Mouse (Mus musculus) MEL (cell line): ENCODE measurements around the gene Optn. TPM values are rescaled to one million over a fixed set of nuclear protein-coding genes. Genes with fewer than 3 reads are reported as not detected.

Experiments used
- DNase-seq: peaks from one replicate; pipeline ENCODE4 v3.0.0; 2011; ENCODE audit warnings: low read depth, low spot score
- H3K27ac ChIP-seq: 2 replicates; pipeline ENCODE4 v1.5.1; 2012; ENCODE audit warnings: low read depth, mild to moderate bottlenecking, control low read depth, low read length, moderate library complexity; ENCODE audit not compliant: control insufficient read depth
- H3K27me3 ChIP-seq, 2 experiments: fragments of 150-350 bp in 1 of 2; sonication (generic) in 1 of 2; 2 replicates each; pipeline ENCODE4 v1.6.1; 2012; ENCODE audit warnings: low read length in 2 of 2, mild to moderate bottlenecking in 2 of 2, improper control_type of control experiment in 1 of 2, moderate library complexity in 1 of 2; ENCODE audit not compliant: insufficient read depth in 2 of 2, control insufficient read depth in 1 of 2
- H3K36me3 ChIP-seq, 2 experiments: 2 replicates each; pipeline ENCODE4 v1.6.1; 2012 to 2014; ENCODE audit warnings: low read length in 2 of 2, improper control_type of control experiment in 1 of 2, inconsistent platforms in 1 of 2, mild to moderate bottlenecking in 1 of 2; ENCODE audit not compliant: insufficient read depth in 2 of 2, control insufficient read depth in 1 of 2
- H3K4me1 ChIP-seq, 2 experiments: fragments of 150-350 bp in 1 of 2; sonication (generic) in 1 of 2; 2 replicates each; pipeline ENCODE4 v1.6.1; 2012; ENCODE audit warnings: low read length in 2 of 2, improper control_type of control experiment in 1 of 2, mild to moderate bottlenecking in 1 of 2; ENCODE audit not compliant: insufficient read depth in 2 of 2, control insufficient read depth in 1 of 2
- H3K4me3 ChIP-seq, 2 experiments: fragments of 150-350 bp in 1 of 2; sonication (generic) in 1 of 2; 2 replicates each; pipeline ENCODE4 v1.5.1; 2012; ENCODE audit warnings: low read depth in 2 of 2, low read length in 2 of 2, mild to moderate bottlenecking in 2 of 2, moderate library complexity in 2 of 2, control low read depth in 1 of 2, improper control_type of control experiment in 1 of 2; ENCODE audit not compliant: control insufficient read depth in 1 of 2, insufficient read depth in 1 of 2
- H3K79me2 ChIP-seq: 2 replicates; pipeline ENCODE4 v1.6.1; 2012; ENCODE audit warnings: mild to moderate bottlenecking, low read length, moderate library complexity; ENCODE audit not compliant: control insufficient read depth, poor library complexity, insufficient read depth
- H3K9ac ChIP-seq: 2 replicates; pipeline ENCODE4 v1.6.1; 2012; ENCODE audit warnings: low read depth, mild to moderate bottlenecking, control low read depth, low read length, moderate library complexity; ENCODE audit not compliant: control insufficient read depth, poor library complexity, severe bottlenecking
- H3K9me3 ChIP-seq: fragments of 150-350 bp; sonication (generic); replicated peaks from 2 replicates; pipeline ENCODE4 v1.6.1; 2012; ENCODE audit warnings: mild to moderate bottlenecking, low read length, improper control_type of control experiment, moderate library complexity; ENCODE audit not compliant: insufficient read depth
- CHD1 ChIP-seq: IDR thresholded peaks from 2 replicates; pipeline ENCODE4 v1.6.1; 2012; ENCODE audit warnings: low read depth, mild to moderate bottlenecking, inconsistent platforms, low read length, improper control_type of control experiment
- CHD2 ChIP-seq: IDR thresholded peaks from 2 replicates; pipeline ENCODE4 v1.6.1; 2011; ENCODE audit warnings: low read length, improper control_type of control experiment
- CTCF ChIP-seq, 3 experiments: IDR thresholded peaks in 2 of 3; conservative IDR thresholded peaks in 1 of 3; 2 replicates each; pipeline ENCODE4 v1.5.1; 2011 to 2012; ENCODE audit warnings: low read length in 3 of 3, low read depth in 2 of 3, mild to moderate bottlenecking in 2 of 3, improper control_type of control experiment in 1 of 3, inconsistent platforms in 1 of 3, mixed read lengths in 1 of 3, moderate library complexity in 1 of 3; ENCODE audit not compliant: control insufficient read depth in 1 of 3, insufficient read depth in 1 of 3, poor library complexity in 1 of 3, severe bottlenecking in 1 of 3
- E2F4 ChIP-seq: IDR thresholded peaks from 2 replicates; pipeline ENCODE4 v1.6.1; 2011; ENCODE audit warnings: low read depth, low read length, improper control_type of control experiment, borderline replicate concordance
- GABPA ChIP-seq: IDR thresholded peaks from 2 replicates; pipeline ENCODE4 v1.6.1; 2012; ENCODE audit warnings: low read depth, mild to moderate bottlenecking, inconsistent platforms, low read length, improper control_type of control experiment, moderate library complexity
- GATA1 ChIP-seq: IDR thresholded peaks from 2 replicates; pipeline ENCODE4 v1.6.1; 2011; ENCODE audit warnings: low read depth, low read length, improper control_type of control experiment
- HCFC1 ChIP-seq: IDR thresholded peaks from 2 replicates; pipeline ENCODE4 v1.6.1; 2012; ENCODE audit warnings: low read depth, mild to moderate bottlenecking, inconsistent platforms, low read length, improper control_type of control experiment, moderate library complexity
- JUND ChIP-seq: IDR thresholded peaks from 2 replicates; pipeline ENCODE4 v1.6.1; 2011; ENCODE audit warnings: low read depth, mild to moderate bottlenecking, improper control_type of control experiment, low read length
- KAT2A ChIP-seq: conservative IDR thresholded peaks from 2 replicates; pipeline ENCODE4 v1.6.1; 2012; ENCODE audit warnings: low read depth, low read length, improper control_type of control experiment, inconsistent platforms
- MAX ChIP-seq: IDR thresholded peaks from 2 replicates; pipeline ENCODE4 v1.6.1; 2011; ENCODE audit warnings: low read length, improper control_type of control experiment
- MXI1 ChIP-seq: IDR thresholded peaks from 2 replicates; pipeline ENCODE4 v1.6.1; 2011; ENCODE audit warnings: mild to moderate bottlenecking, low read depth, low read length, improper control_type of control experiment
- MYB ChIP-seq: IDR thresholded peaks from 2 replicates; pipeline ENCODE4 v1.6.1; 2011; ENCODE audit warnings: mild to moderate bottlenecking, low read depth, low read length, improper control_type of control experiment
- NELFE ChIP-seq: IDR thresholded peaks from 2 replicates; pipeline ENCODE4 v1.6.1; 2011; ENCODE audit warnings: low read depth, low read length, improper control_type of control experiment
- NRF1 ChIP-seq: IDR thresholded peaks from 2 replicates; pipeline ENCODE4 v1.6.1; 2014; ENCODE audit warnings: low read depth, mild to moderate bottlenecking, inconsistent platforms, low read length, improper control_type of control experiment, moderate library complexity; ENCODE audit not compliant: poor library complexity, insufficient read depth, severe bottlenecking
- POLR2A ChIP-seq, 2 experiments: IDR thresholded peaks; 2 replicates each; pipeline ENCODE4 v1.6.1; 2011 to 2012; ENCODE audit warnings: low read length in 2 of 2, mild to moderate bottlenecking in 2 of 2, control low read depth in 1 of 2, improper control_type of control experiment in 1 of 2, low read depth in 1 of 2, moderate library complexity in 1 of 2; ENCODE audit not compliant: control insufficient read depth in 1 of 2, insufficient read depth in 1 of 2, poor library complexity in 1 of 2
- POLR2AphosphoS5 ChIP-seq: IDR thresholded peaks from 2 replicates; pipeline ENCODE4 v1.6.1; 2012; ENCODE audit warnings: low read depth, borderline replicate concordance, mild to moderate bottlenecking, inconsistent platforms, low read length, moderate library complexity, mixed read lengths
- RAD21 ChIP-seq: IDR thresholded peaks from 2 replicates; pipeline ENCODE4 v1.6.1; 2011; ENCODE audit warnings: mild to moderate bottlenecking, low read depth, low read length, improper control_type of control experiment
- RCOR1 ChIP-seq: IDR thresholded peaks from 2 replicates; pipeline ENCODE4 v1.6.1; 2012; ENCODE audit warnings: low read depth, mild to moderate bottlenecking, inconsistent platforms, low read length, improper control_type of control experiment
- TCF12 ChIP-seq: IDR thresholded peaks from 2 replicates; pipeline ENCODE4 v1.6.1; 2014; ENCODE audit warnings: low read depth, mild to moderate bottlenecking, inconsistent platforms, low read length, improper control_type of control experiment, moderate library complexity
- USF1 ChIP-seq: IDR thresholded peaks from 2 replicates; pipeline ENCODE4 v1.6.1; 2014; ENCODE audit warnings: low read depth, mild to moderate bottlenecking, inconsistent platforms, low read length, improper control_type of control experiment, moderate library complexity
- ZC3H11A ChIP-seq: IDR thresholded peaks from 2 replicates; pipeline ENCODE4 v1.6.1; 2012; ENCODE audit warnings: low read depth, mild to moderate bottlenecking, inconsistent platforms, low read length, improper control_type of control experiment
- ZKSCAN1 ChIP-seq: IDR thresholded peaks from 2 replicates; pipeline ENCODE4 v1.6.1; 2012; ENCODE audit warnings: low read depth, mild to moderate bottlenecking, inconsistent platforms, low read length, improper control_type of control experiment, moderate library complexity
- ZMIZ1 ChIP-seq: IDR thresholded peaks from 2 replicates; pipeline ENCODE4 v1.6.1; 2012; ENCODE audit warnings: low read depth, mild to moderate bottlenecking, inconsistent platforms, low read length, improper control_type of control experiment, moderate library complexity
- ZNF384 ChIP-seq: IDR thresholded peaks from 2 replicates; pipeline ENCODE4 v1.6.1; 2012; ENCODE audit warnings: low read depth, mild to moderate bottlenecking, inconsistent platforms, low read length, improper control_type of control experiment
- polyA plus RNA-seq, 2 experiments: library from polyadenylated mRNA; stranded (reverse) in 1 of 2; unstranded in 1 of 2; fragments of >175 nt in 1 of 2; fragments of >200 nt in 1 of 2; gene quantifications; 2 replicates each; pipeline versions ENCODE4 v1.2.1 to v1.2.4; 2012; ENCODE audit warnings: low replicate concordance in 2 of 2, low read depth in 1 of 2; ENCODE audit not compliant: insufficient read length in 2 of 2, insufficient read depth in 1 of 2, missing spikeins in 1 of 2
- total RNA-seq: library from RNA; depleted of rRNA; stranded (reverse); fragments of 300-350 nt; gene quantifications from 2 replicates; pipeline ENCODE4 v1.2.3, GENCODE M21; 2012

Optn gene
- total and polyA plus RNA-seq, 3 experiments = 10.9 to 17.0 TPM; not detected in 1

GRCm38 (mm10) chr2:5099176-5099575 lies 35.3 kb upstream of the Optn start:
- TF ChIP-seq RAD21 (no peak), HCFC1 (no peak), CTCF (IDR thresholded peaks at IDR 0.05 in 2 of 3, conservative IDR thresholded peaks at IDR 0.05 in 1 of 3; ENCODE audit: control insufficient read depth in 1 of 3, insufficient read depth in 1 of 3, low read depth in 2 of 3, low read length in 3 of 3, poor library complexity in 1 of 3, severe bottlenecking in 1 of 3) (no peak), GABPA (no peak), GATA1 (no peak), TCF12 (no peak), CHD2 (no peak), MXI1 (no peak), MAX (no peak), ZKSCAN1 (no peak), NELFE (no peak), MYB (no peak), RCOR1 (no peak), ZC3H11A (no peak)
- no peaks in the 10 kb centered on the region for H3K79me2 ChIP-seq
- H3K4me3 ChIP-seq = no peak overlapping the region
- no peaks in the 10 kb centered on the region for H3K9me3 ChIP-seq
- no peak for DNase-seq
- H3K27ac ChIP-seq = no peak overlapping the region
- no peak overlapping the region for H3K9ac ChIP-seq
- no peaks in the 10 kb centered on the region for H3K36me3 ChIP-seq
- no peaks in the 10 kb centered on the region for H3K4me1 ChIP-seq
- no peaks in the 10 kb centered on the region for H3K27me3 ChIP-seq

- H3K9ac ChIP-seq = no peak overlapping the region
- H3K79me2 ChIP-seq = no peaks in the 10 kb centered on the region
- no peaks in the 10 kb centered on the region for H3K36me3 ChIP-seq
- no peaks in the 10 kb centered on the region for H3K27me3 ChIP-seq
- TF ChIP-seq RAD21 = no peak
- TF ChIP-seq CHD1 = no peak
- no peak for TF ChIP-seq JUND
- TF ChIP-seq NRF1 = no peak
- no peak for TF ChIP-seq GABPA
- TF ChIP-seq ZKSCAN1 = no peak
- TF ChIP-seq ZC3H11A = no peak
- TF ChIP-seq MAX = no peak
- no peak for TF ChIP-seq POLR2A (IDR thresholded peaks at IDR 0.05; ENCODE audit: control insufficient read depth in 1 of 2, insufficient read depth in 1 of 2, low read depth in 1 of 2, low read length in 2 of 2, poor library complexity in 1 of 2)
- TF ChIP-seq ZMIZ1 = no peak
- TF ChIP-seq RCOR1 = no peak
- no peak for TF ChIP-seq MYB
- no peak for TF ChIP-seq ZNF384
- no peak for TF ChIP-seq POLR2AphosphoS5
- TF ChIP-seq USF1 = no peak
- no peak for TF ChIP-seq KAT2A
- TF ChIP-seq CHD2 = no peak
- TF ChIP-seq E2F4 = no peak
- TF ChIP-seq, all 39 proteins: peak for 0
- no peak overlapping the region for H3K27ac ChIP-seq
- H3K9me3 ChIP-seq = no peaks in the 10 kb centered on the region
- no peak for DNase-seq
- no peak overlapping the region for H3K4me3 ChIP-seq
- no peaks in the 10 kb centered on the region for H3K4me1 ChIP-seq
Observed at GRCm38 (mm10) chr2:5097786-5098445, 34.1 kb upstream of the Optn start.
